22 mouse cellular contexts compared by ENCODE assay signal in the genomic region with DNA sequence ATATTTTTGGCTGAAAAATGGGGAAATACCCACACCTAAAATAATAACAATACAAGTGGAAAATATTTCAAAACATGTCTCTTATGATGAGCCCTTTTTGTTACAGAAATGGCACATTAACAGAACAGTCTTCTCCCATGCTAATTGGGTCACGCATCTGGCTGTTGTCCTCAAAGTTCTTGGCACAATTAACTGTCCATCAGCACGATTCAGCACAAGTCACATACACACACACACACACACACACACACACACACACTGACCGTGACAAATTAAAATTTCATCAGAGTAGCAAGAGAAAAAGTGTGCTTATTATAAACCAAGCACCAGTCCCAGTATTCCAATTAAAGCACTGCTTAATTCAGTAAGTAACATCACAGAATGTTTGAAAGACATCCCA.
"Had no signal": no experiment of that assay in that cellular context is flagged by ENCODE, and none has a peak within 500 bp of the region (broad histone marks: within the 10 kb centered on the region; RNA-seq: fewer than 3 reads in every experiment).

No protein-coding gene starts in this region.

- H3K4me1 ChIP-seq: limb, embryonic 12.5 days; limb, embryonic 15.5 days; liver, embryonic 12.5 days; liver, embryonic 15.5 days; midbrain, embryonic 12.5 days; neural tube, embryonic 12.5 days had no signal

- H3K27ac ChIP-seq: limb, embryonic 12.5 days; limb, embryonic 15.5 days; liver, embryonic 12.5 days; liver, embryonic 15.5 days; macrophage; midbrain, embryonic 12.5 days; midbrain, embryonic 15.5 days; neural tube, embryonic 12.5 days; neural tube, embryonic 15.5 days; stomach, embryonic 15.5 days had no signal

- DNase-seq: kidney, adult 18-20 months; kidney, adult 9 months; kidney, postnatal 14 days; kidney, postnatal 4 days; layer of hippocampus, postnatal 36 days; left cerebral cortex, postnatal 4 days; lung, embryonic 14.5 days; right cerebral cortex, adult 18-20 months; right cerebral cortex, postnatal 14 days; right cerebral cortex, postnatal 4 days; spleen, adult 18-20 months; thymus, postnatal 25 days had no signal

- H3K4me3 ChIP-seq: limb, embryonic 12.5 days; limb, embryonic 15.5 days; liver, embryonic 12.5 days; liver, embryonic 15.5 days; midbrain, embryonic 12.5 days; midbrain, embryonic 15.5 days; neural tube, embryonic 12.5 days; neural tube, embryonic 15.5 days; stomach, embryonic 15.5 days had no signal
